Mouse (Mus musculus) hindbrain, embryonic 14.5 days (tissue): ENCODE data around the gene Tbx21. TPM values are rescaled to one million over a fixed set of nuclear protein-coding genes. Genes with fewer than 3 reads are reported as not detected.
A peak's percentile ranks its signal among the peaks of the same experiment; 100 is the strongest.

Experiments used
- ATAC-seq: fragments of 200-750 bp; cut with Nextera tagmentation; 2 replicates; pipeline ENCODE4 v1.8.0; 2017; ENCODE audit warnings: moderate number of reproducible peaks, mild to moderate bottlenecking, moderate TSS enrichment, moderate library complexity; ENCODE audit not compliant: low FRiP score
- DNase-seq: peaks from one replicate; pipeline ENCODE4 v3.0.0-alpha.2; 2015; ENCODE audit warnings: low spot score
- H3K27ac ChIP-seq: fragments of 300-500 bp; sonication (generic); 2 replicates; pipeline ENCODE4 v1.5.1; 2014; ENCODE audit warnings: mild to moderate bottlenecking, moderate library complexity
- H3K27me3 ChIP-seq: fragments of 300-500 bp; sonication (generic); 2 replicates; pipeline ENCODE4 v1.6.1; 2014; ENCODE audit warnings: mild to moderate bottlenecking, low read length, mixed read lengths; ENCODE audit not compliant: control insufficient read depth, insufficient read depth
- H3K36me3 ChIP-seq: fragments of 300-500 bp; sonication (generic); replicated peaks from 2 replicates; pipeline ENCODE4 v1.6.1; 2014; ENCODE audit not compliant: control insufficient read depth, insufficient read depth
- H3K4me1 ChIP-seq: fragments of 300-500 bp; sonication (generic); replicated peaks from 2 replicates; pipeline ENCODE4 v1.6.1; 2014; ENCODE audit warnings: antibody characterized with exemption, low read length, mixed read lengths; ENCODE audit not compliant: control insufficient read depth, insufficient read depth
- H3K4me2 ChIP-seq: fragments of 300-500 bp; sonication (generic); replicated peaks from 2 replicates; pipeline ENCODE4 v1.6.1; 2014; ENCODE audit warnings: mild to moderate bottlenecking, moderate library complexity
- H3K4me3 ChIP-seq: fragments of 300-500 bp; sonication (generic); replicated peaks from 2 replicates; pipeline ENCODE4 v1.5.1; 2014; ENCODE audit warnings: mild to moderate bottlenecking, low read length
- H3K9ac ChIP-seq: fragments of 300-500 bp; sonication (generic); 2 replicates; pipeline ENCODE4 v1.6.1; 2014
- H3K9me3 ChIP-seq: fragments of 300-500 bp; sonication (generic); 2 replicates; pipeline ENCODE4 v1.6.1; 2016; ENCODE audit warnings: low read length; ENCODE audit not compliant: control insufficient read depth
- whole genome bisulfite sequencing: fragments of 180-500 bp; shearing (Covaris S2); extraction: QIAGEN DNeasy Blood & Tissue Kit; methylation state at CpG from one replicate; pipeline ENCODE4 v1.1.7; 2014; 5-methylcytosine and 5-hydroxymethylcytosine counted together
- polyA plus RNA-seq: library from polyadenylated mRNA; unstranded; fragments of >200 nt; fragmentation: Nextera tagmentation; extraction: Ambion mirVana; gene quantifications from 2 replicates; pipeline ENCODE4 v1.2.1, GENCODE M21; 2014

The Tbx21 gene
- polyA plus RNA-seq, 1 experiment from 2014 or later, result not detected

GRCm38 (mm10) chr11:97149026-97149425 is 33.9 kb upstream of the Tbx21 start:
- H3K36me3 ChIP-seq, result peaks cover 41% of the 10 kb centered on the region
- peak overlapping the region; percentile 93; the same call in 1 of the 2 replicates for H3K9ac ChIP-seq
- H3K27ac ChIP-seq, result no peak overlapping the region
- DNase-seq, result no peak
- no peaks in the 10 kb centered on the region for H3K9me3 ChIP-seq
- 33% methylated on average over 8 of the region's 9 CpGs for WGBS
- peak overlapping the region; percentile 72 for H3K4me2 ChIP-seq
- H3K4me1 ChIP-seq, result peaks cover 18% of the 10 kb centered on the region
- ATAC-seq, result no peak
- no peak overlapping the region for H3K4me3 ChIP-seq
- H3K27me3 ChIP-seq, result no peaks in the 10 kb centered on the region

- Histone ChIP-seq H3K4me3 (no peak overlapping the region), H3K9ac (0 out of 2 replicates have a peak overlapping the region, but pooled peaks have one; percentile 93), H3K27me3 (no peaks in the 10 kb centered on the region), H3K4me2 (peak overlapping the region; percentile 72), H3K36me3 (peaks cover 45% of the 10 kb centered on the region), H3K4me1 (peaks cover 18% of the 10 kb centered on the region), H3K27ac (no peak overlapping the region), H3K9me3 (no peaks in the 10 kb centered on the region)
- 41% methylated on average over 12 of the region's 12 CpGs for WGBS
- no peak for DNase-seq
- ATAC-seq, result no peak
Measured at GRCm38 (mm10) chr11:97148591-97148990, 33.5 kb upstream of the Tbx21 start.

GRCm38 (mm10) chr11:97147333-97147732 is 32.2 kb upstream of the Tbx21 start:
- Histone ChIP-seq H3K27ac (no peak overlapping the region), H3K4me2 (no peak overlapping the region), H3K36me3 (peaks cover 58% of the 10 kb centered on the region), H3K9ac (no peak overlapping the region), H3K4me1 (peaks cover 12% of the 10 kb centered on the region), H3K4me3 (no peak overlapping the region), H3K9me3 (no peaks in the 10 kb centered on the region), H3K27me3 (no peaks in the 10 kb centered on the region)
- DNase-seq (no peak), ATAC-seq (no peak)
- 76% methylated on average over 8 of the region's 8 CpGs for WGBS

GRCm38 (mm10) chr11:97146724-97147123 is 31.6 kb upstream of the Tbx21 start:
- peaks cover 7% of the 10 kb centered on the region for H3K4me1 ChIP-seq
- no peak overlapping the region for H3K27ac ChIP-seq
- 8% methylated on average over 8 of the region's 8 CpGs for WGBS
- H3K4me3 ChIP-seq, result no peak overlapping the region
- no peaks in the 10 kb centered on the region for H3K27me3 ChIP-seq
- no peak overlapping the region for H3K4me2 ChIP-seq
- no peak overlapping the region for H3K9ac ChIP-seq
- H3K36me3 ChIP-seq, result peaks cover 62% of the 10 kb centered on the region
- H3K9me3 ChIP-seq, result no peaks in the 10 kb centered on the region
- DNase-seq (peak; percentile 78), ATAC-seq (no peak)

GRCm38 (mm10) chr11:97145951-97146350 is 30.8 kb upstream of the Tbx21 start:
- Histone ChIP-seq H3K27me3 (no peaks in the 10 kb centered on the region), H3K4me3 (no peak overlapping the region), H3K36me3 (peaks cover 62% of the 10 kb centered on the region), H3K27ac (no peak overlapping the region), H3K9ac (0 out of 2 replicates have a peak overlapping the region, but pooled peaks have one; percentile 1), H3K9me3 (no peaks in the 10 kb centered on the region), H3K4me1 (peaks cover 7% of the 10 kb centered on the region), H3K4me2 (no peak overlapping the region)
- WGBS, result 86% methylated on average over 9 of the region's 9 CpGs
- no peak for DNase-seq
- ATAC-seq, result no peak

GRCm38 (mm10) chr11:97145320-97145719 is 30.2 kb upstream of the Tbx21 start:
- DNase-seq, result no peak
- Histone ChIP-seq H3K9ac (no peak overlapping the region), H3K4me1 (peaks cover 7% of the 10 kb centered on the region), H3K36me3 (peaks cover 62% of the 10 kb centered on the region), H3K4me3 (no peak overlapping the region), H3K9me3 (no peaks in the 10 kb centered on the region), H3K27me3 (no peaks in the 10 kb centered on the region), H3K27ac (no peak overlapping the region), H3K4me2 (no peak overlapping the region)
- 70% methylated on average over 2 of the region's 2 CpGs for WGBS
- ATAC-seq, result no peak

GRCm38 (mm10) chr11:97143196-97143900 is 28.2 kb upstream of the Tbx21 start:
- WGBS, result 86% methylated on average over 9 of the region's 9 CpGs
- Histone ChIP-seq H3K4me3 (no peak overlapping the region), H3K4me1 (peaks cover 13% of the 10 kb centered on the region), H3K27ac (no peak overlapping the region), H3K9ac (no peak overlapping the region), H3K36me3 (peaks cover 56% of the 10 kb centered on the region), H3K4me2 (no peak overlapping the region), H3K27me3 (0 out of 2 replicates have a peak, but pooled peaks cover 4% of the 10 kb centered on the region), H3K9me3 (no peaks in the 10 kb centered on the region)
- ATAC-seq, result no peak
- DNase-seq, result no peak

- peaks cover 55% of the 10 kb centered on the region for H3K36me3 ChIP-seq
- WGBS, result 83% methylated on average over 8 of the region's 8 CpGs
- no peak for ATAC-seq
Measured at GRCm38 (mm10) chr11:97142159-97142608, 27.1 kb upstream of the Tbx21 start.

GRCm38 (mm10) chr11:97140811-97141210 is 25.7 kb upstream of the Tbx21 start:
- ATAC-seq (no peak), DNase-seq (no peak)
- Histone ChIP-seq H3K36me3 (peaks cover 53% of the 10 kb centered on the region), H3K9ac (no peak overlapping the region), H3K4me1 (peaks cover 16% of the 10 kb centered on the region), H3K4me2 (no peak overlapping the region), H3K4me3 (no peak overlapping the region), H3K27me3 (0 out of 2 replicates have a peak, but pooled peaks cover 4% of the 10 kb centered on the region), H3K9me3 (no peaks in the 10 kb centered on the region), H3K27ac (no peak overlapping the region)
- 79% methylated on average over 4 of the region's 4 CpGs for WGBS

More at GRCm38 (mm10) chr11:97142159-97142608, 27.1 kb upstream of the Tbx21 start:
- Histone ChIP-seq H3K9ac (no peak overlapping the region), H3K4me3 (no peak overlapping the region), H3K4me1 (peaks cover 16% of the 10 kb centered on the region), H3K9me3 (no peaks in the 10 kb centered on the region), H3K4me2 (no peak overlapping the region), H3K27me3 (0 out of 2 replicates have a peak, but pooled peaks cover 4% of the 10 kb centered on the region), H3K27ac (no peak overlapping the region)
- no peak for DNase-seq
